Mouse (Mus musculus) CH12.LX (cell line): ENCODE measurements at regions not wholly inside any gene's neighbourhood (a gene's known extent, or its start where the extent isn't known, plus 50 kb on each side); places are given as distances from the start of the nearest gene placed in this dataset.

Source experiments
- DNase-seq: peaks from one replicate; pipeline ENCODE4 v3.0.0-alpha.2; 2013; ENCODE audit errors: extremely low read depth
- H3K27ac ChIP-seq: 2 replicates; pipeline ENCODE4 v1.5.1; 2012; ENCODE audit warnings: low read depth, mild to moderate bottlenecking, control low read depth, moderate library complexity; ENCODE audit not compliant: insufficient read depth
- H3K27me3 ChIP-seq: replicated peaks from 2 replicates; pipeline ENCODE3; 2012; ENCODE audit warnings: inconsistent platforms
- H3K36me3 ChIP-seq, 2 experiments: replicated peaks in 1 of 2; 2 replicates each; pipeline versions ENCODE3 to v1.6.1; 2012; ENCODE audit warnings: inconsistent platforms in 1 of 2, low read length in 1 of 2, mild to moderate bottlenecking in 1 of 2, mixed read lengths in 1 of 2, moderate library complexity in 1 of 2; ENCODE audit not compliant: control insufficient read depth in 1 of 2, insufficient read depth in 1 of 2
- H3K4me1 ChIP-seq, 2 experiments: 2 replicates each; pipeline ENCODE4 v1.6.1; 2012; ENCODE audit warnings: inconsistent platforms in 1 of 2, moderate library complexity in 1 of 2; ENCODE audit not compliant: insufficient read depth in 2 of 2, control insufficient read depth in 1 of 2
- H3K4me2 ChIP-seq: 2 replicates; pipeline ENCODE4 v1.6.1; 2012; ENCODE audit warnings: low read depth, mild to moderate bottlenecking, control low read depth; ENCODE audit not compliant: poor library complexity, insufficient read depth, severe bottlenecking
- H3K4me3 ChIP-seq, 3 experiments: fragments of 150-350 bp in 1 of 3; sonication (generic) in 1 of 3; replicated peaks in 1 of 3; 2 replicates each; pipeline versions ENCODE3 to v1.5.1; 2011 to 2012; ENCODE audit warnings: low read depth in 2 of 3, low read length in 2 of 3, mild to moderate bottlenecking in 2 of 3, moderate library complexity in 2 of 3, control low read depth in 1 of 3, improper control_type of control experiment in 1 of 3, inconsistent platforms in 1 of 3, mixed read lengths in 1 of 3; ENCODE audit not compliant: poor library complexity in 1 of 3
- H3K79me2 ChIP-seq: replicated peaks from 2 replicates; pipeline ENCODE4 v1.6.1; 2012; ENCODE audit warnings: mild to moderate bottlenecking, moderate library complexity; ENCODE audit not compliant: control insufficient read depth, poor library complexity, insufficient read depth, severe bottlenecking; ENCODE audit errors: extremely low read depth
- H3K9ac ChIP-seq: 2 replicates; pipeline ENCODE4 v1.6.1; 2012; ENCODE audit warnings: low read depth, mild to moderate bottlenecking, control low read depth, moderate library complexity; ENCODE audit not compliant: insufficient read depth
- H3K9me3 ChIP-seq: replicated peaks from 2 replicates; pipeline ENCODE3; 2012; ENCODE audit warnings: low read length, inconsistent platforms, mixed read lengths
- E2F4 ChIP-seq: IDR thresholded peaks from 2 replicates; pipeline ENCODE4 v1.6.1; 2011; ENCODE audit warnings: low read depth, low read length, improper control_type of control experiment; ENCODE audit not compliant: insufficient replicate concordance
- EP300 ChIP-seq: IDR thresholded peaks from 2 replicates; pipeline ENCODE4 v1.6.1; 2011; ENCODE audit warnings: low read length, improper control_type of control experiment
- IRF4 ChIP-seq: IDR thresholded peaks from 2 replicates; pipeline ENCODE4 v1.6.1; 2014; ENCODE audit warnings: low read depth, mild to moderate bottlenecking, inconsistent platforms, low read length, improper control_type of control experiment
- JUND ChIP-seq: conservative IDR thresholded peaks from 2 replicates; pipeline ENCODE4 v1.6.1; 2011; ENCODE audit warnings: low read depth, low read length, improper control_type of control experiment
- KAT2A ChIP-seq: IDR thresholded peaks from 2 replicates; pipeline ENCODE4 v1.6.1; 2012; ENCODE audit warnings: low read length, improper control_type of control experiment, inconsistent platforms; ENCODE audit not compliant: insufficient replicate concordance
- MAX ChIP-seq: IDR thresholded peaks from 2 replicates; pipeline ENCODE4 v1.6.1; 2011; ENCODE audit warnings: low read length, improper control_type of control experiment
- MAZ ChIP-seq: IDR thresholded peaks from 2 replicates; pipeline ENCODE4 v1.6.1; 2012; ENCODE audit warnings: low read depth, mild to moderate bottlenecking, inconsistent platforms, low read length, improper control_type of control experiment, moderate library complexity
- MEF2A ChIP-seq: IDR thresholded peaks from 2 replicates; pipeline ENCODE4 v1.6.1; 2014; ENCODE audit warnings: low read depth, mild to moderate bottlenecking, inconsistent platforms, low read length, improper control_type of control experiment, borderline replicate concordance
- MYC ChIP-seq: IDR thresholded peaks from 2 replicates; pipeline ENCODE4 v1.6.1; 2011; ENCODE audit warnings: low read depth, mild to moderate bottlenecking, improper control_type of control experiment, low read length
- NELFE ChIP-seq: IDR thresholded peaks from 2 replicates; pipeline ENCODE4 v1.6.1; 2011; ENCODE audit warnings: low read depth, low read length, improper control_type of control experiment
- PAX5 ChIP-seq: IDR thresholded peaks from 2 replicates; pipeline ENCODE4 v1.6.1; 2012; ENCODE audit warnings: low read length, inconsistent platforms, mixed read lengths
- POLR2A ChIP-seq: IDR thresholded peaks from 2 replicates; pipeline ENCODE4 v1.6.1; 2011; ENCODE audit warnings: low read depth, mild to moderate bottlenecking, improper control_type of control experiment, low read length
- POLR2AphosphoS2 ChIP-seq: IDR thresholded peaks from 2 replicates; pipeline ENCODE4 v1.6.1; 2011; ENCODE audit warnings: low read depth, low read length, improper control_type of control experiment
- RCOR1 ChIP-seq: conservative IDR thresholded peaks from 2 replicates; pipeline ENCODE4 v1.6.1; 2012; ENCODE audit warnings: low read depth, mild to moderate bottlenecking, inconsistent platforms, low read length, improper control_type of control experiment
- USF1 ChIP-seq: IDR thresholded peaks from 2 replicates; pipeline ENCODE4 v1.6.1; 2014; ENCODE audit warnings: low read depth, mild to moderate bottlenecking, inconsistent platforms, low read length, improper control_type of control experiment
- dilution Hi-C: fragments of 300-500 bp; cut with MboI; formaldehyde crosslinking; loops from 2 replicates; pipeline ENCODE4 v1.14.3; 2020; ENCODE audit warnings: low sequenced_read_pairs; ENCODE audit not compliant: extremely low pct_unique_long_range_greater_than_20kb, extremely low pct_ligation_motif_present
- in situ Hi-C: fragments of 300-500 bp; cut with MboI; formaldehyde crosslinking; loops from 3 replicates; pipeline ENCODE4 v1.14.3; 2019; ENCODE audit warnings: low sequenced_read_pairs, low pct_ligation_motif_present, low pct_unique_long_range_greater_than_20kb, mixed read lengths

- H3K36me3 ChIP-seq: no peaks in the 10 kb centered on the region
- no peaks in the 10 kb centered on the region for H3K4me1 ChIP-seq
- TF ChIP-seq RCOR1 (no peak), EP300 (no peak), POLR2A (no peak), MAX (no peak), MEF2A (no peak)
- no peak overlapping the region for H3K27ac ChIP-seq
- dilution Hi-C loops (no loop called here), in situ Hi-C loops (no loop called here)
- no peaks in the 10 kb centered on the region for H3K27me3 ChIP-seq
- no peak overlapping the region for H3K4me2 ChIP-seq
- no peak overlapping the region for H3K9ac ChIP-seq
- DNase-seq: no peak
- no peak overlapping the region for H3K4me3 ChIP-seq
- H3K9me3 ChIP-seq: no peaks in the 10 kb centered on the region
- H3K79me2 ChIP-seq: no peaks in the 10 kb centered on the region
Measured at GRCm38 (mm10) chr2:50951027-50951426, 197.9 kb downstream of the Rnd3 start.

GRCm38 (mm10) chr2:50949717-50950116 lies 199.2 kb downstream of the Rnd3 start:
- H3K4me2 ChIP-seq: no peak overlapping the region
- no peaks in the 10 kb centered on the region for H3K79me2 ChIP-seq
- no peaks in the 10 kb centered on the region for H3K36me3 ChIP-seq
- DNase-seq: no peak
- H3K27me3 ChIP-seq: no peaks in the 10 kb centered on the region
- no peak overlapping the region for H3K4me3 ChIP-seq
- H3K4me1 ChIP-seq: no peaks in the 10 kb centered on the region
- H3K9ac ChIP-seq: no peak overlapping the region
- H3K27ac ChIP-seq: no peak overlapping the region
- dilution Hi-C loops (no loop called here), in situ Hi-C loops (no loop called here)
- TF ChIP-seq NELFE: no peak
- no peak for TF ChIP-seq POLR2AphosphoS2
- TF ChIP-seq JUND: no peak
- no peak for TF ChIP-seq IRF4
- H3K9me3 ChIP-seq: no peaks in the 10 kb centered on the region

GRCm38 (mm10) chr2:50945526-50945925 lies 203.4 kb downstream of the Rnd3 start:
- Histone ChIP-seq H3K9ac (no peak overlapping the region), H3K36me3 (no peaks in the 10 kb centered on the region), H3K9me3 (no peaks in the 10 kb centered on the region), H3K27me3 (no peaks in the 10 kb centered on the region), H3K4me2 (no peak overlapping the region), H3K4me3 (no peak overlapping the region), H3K79me2 (no peaks in the 10 kb centered on the region), H3K27ac (no peak overlapping the region), H3K4me1 (peaks cover 2 to 8% of the 10 kb centered on the region in 2 experiments; a peak in 2 of 4 replicates)
- no peak for DNase-seq
- dilution Hi-C loops (no loop called here), in situ Hi-C loops (no loop called here)
- TF ChIP-seq MYC: no peak
- no peak for TF ChIP-seq JUND
- TF ChIP-seq KAT2A: no peak
- TF ChIP-seq USF1: no peak
- TF ChIP-seq MAZ: no peak
- no peak for TF ChIP-seq PAX5
- TF ChIP-seq E2F4: no peak
